Comparison of ENCODE assay signal across 20 mouse cellular contexts in the genomic region with DNA sequence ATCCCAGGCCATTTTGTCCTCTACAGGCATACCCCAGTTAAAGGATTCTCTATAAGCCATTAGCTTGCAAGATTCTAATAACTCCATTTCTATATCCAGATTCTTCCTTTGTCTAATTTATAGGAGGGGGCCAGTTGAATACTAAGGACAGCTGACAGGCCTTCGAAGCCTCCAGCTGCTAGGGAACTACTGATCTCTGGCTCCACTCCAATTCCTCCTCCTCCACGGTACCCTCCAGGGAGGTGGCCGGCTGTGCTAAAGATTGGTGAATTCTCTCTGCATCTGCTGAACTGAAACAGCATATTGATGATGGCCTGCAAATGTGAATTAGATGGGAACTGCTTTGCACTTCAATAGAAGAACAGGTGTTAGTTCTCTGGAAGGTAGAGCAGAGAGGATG.
DNase-seq lines count a peak whose midpoint lies in the region; ATAC-seq and TF ChIP-seq lines count a peak whose summit lies in the region.
"Had no signal": no experiment of that assay in that cellular context is flagged by ENCODE, and none has a peak within 500 bp of the region (broad histone marks: within the 10 kb centered on the region; RNA-seq: fewer than 3 reads in every experiment).

No protein-coding gene starts in this region.

- H3K4me2 ChIP-seq in limb, embryonic 14.5 days (replicated peaks; ENCODE audit: low read depth, low read length, severe bottlenecking), result no peak overlapping the region
- H3K4me2 ChIP-seq in forebrain, embryonic 15.5 days (replicated peaks), result no peak overlapping the region
- H3K4me2 ChIP-seq in hindbrain, embryonic 16.5 days (ENCODE audit: low read length), result no peak overlapping the region
- H3K4me2 ChIP-seq in liver, embryonic 12.5 days, result no peak overlapping the region
- H3K4me2 ChIP-seq: lung, embryonic 15.5 days had no signal

- H3K36me3 ChIP-seq in limb, embryonic 14.5 days (ENCODE audit: control insufficient read depth, insufficient read depth, low read length), result no peaks in the 10 kb centered on the region
- H3K36me3 ChIP-seq in limb, embryonic 10.5 days, result no peaks in the 10 kb centered on the region
- H3K36me3 ChIP-seq in forebrain, embryonic 15.5 days, result no peaks in the 10 kb centered on the region
- H3K36me3 ChIP-seq in hindbrain, embryonic 16.5 days (ENCODE audit: control insufficient read depth, insufficient read depth, low read length), result no peaks in the 10 kb centered on the region
- no peaks in the 10 kb centered on the region for H3K36me3 ChIP-seq in liver, embryonic 12.5 days
- H3K36me3 ChIP-seq: lung, embryonic 15.5 days had no signal

- 68% methylated on average over 3 of the region's 3 CpGs for WGBS in limb, embryonic 14.5 days
- 77% methylated on average over 3 of the region's 3 CpGs for WGBS in limb, embryonic 10.5 days
- 16% methylated on average over 3 of the region's 3 CpGs for WGBS in forebrain, embryonic 15.5 days
- WGBS in hindbrain, embryonic 16.5 days, result 10% methylated on average over 3 of the region's 3 CpGs
- 52% methylated on average over 3 of the region's 3 CpGs for WGBS in liver, embryonic 12.5 days (ENCODE audit: insufficient replicate concordance)

- H3K4me3 ChIP-seq in limb, embryonic 14.5 days (replicated peaks; ENCODE audit: low read length), result no peak overlapping the region
- H3K4me3 ChIP-seq in limb, embryonic 10.5 days, result no peak overlapping the region
- no peak overlapping the region for H3K4me3 ChIP-seq in forebrain, embryonic 15.5 days
- H3K4me3 ChIP-seq in hindbrain, embryonic 16.5 days (ENCODE audit: low read length), result no peak overlapping the region
- no peak overlapping the region for H3K4me3 ChIP-seq in liver, embryonic 12.5 days
- H3K4me3 ChIP-seq: erythroblast, embryonic 14.5 days; gastrocnemius, adult 2 months; heart, adult 2 months; lung, embryonic 15.5 days; megakaryocyte, embryonic 14.5 days had no signal

- no peaks in the 10 kb centered on the region for H3K27me3 ChIP-seq in limb, embryonic 14.5 days (ENCODE audit: control insufficient read depth, insufficient read depth, low read length)
- H3K27me3 ChIP-seq in limb, embryonic 10.5 days (ENCODE audit: low read depth, poor library complexity, severe bottlenecking), result no peaks in the 10 kb centered on the region
- no peaks in the 10 kb centered on the region for H3K27me3 ChIP-seq in forebrain, embryonic 15.5 days
- no peaks in the 10 kb centered on the region for H3K27me3 ChIP-seq in hindbrain, embryonic 16.5 days (replicated peaks; ENCODE audit: control insufficient read depth, insufficient read depth, low read length)
- H3K27me3 ChIP-seq in liver, embryonic 12.5 days (replicated peaks), result no peaks in the 10 kb centered on the region
- H3K27me3 ChIP-seq: lung, embryonic 15.5 days; megakaryocyte, embryonic 14.5 days had no signal

- ATAC-seq in limb, embryonic 14.5 days (ENCODE audit: low FRiP score, low read depth), result no peak
- ATAC-seq in forebrain, embryonic 15.5 days (replicated peaks), result 0 out of 2 replicates have a peak, but pooled peaks have one; percentile 55
- ATAC-seq in hindbrain, embryonic 16.5 days, result peak; percentile 80; the same call in 1 of the 2 replicates
- ATAC-seq in liver, embryonic 12.5 days, result no peak
- ATAC-seq: intestine, postnatal 0 days had no signal

- no peak overlapping the region for H3K9ac ChIP-seq in limb, embryonic 14.5 days (ENCODE audit: low read depth, low read length, severe bottlenecking)
- H3K9ac ChIP-seq in forebrain, embryonic 15.5 days (replicated peaks), result no peak overlapping the region
- no peak overlapping the region for H3K9ac ChIP-seq in hindbrain, embryonic 16.5 days (ENCODE audit: low read depth, low read length)
- H3K9ac ChIP-seq in liver, embryonic 12.5 days, result no peak overlapping the region
- H3K9ac ChIP-seq: lung, embryonic 15.5 days had no signal

- H3K4me1 ChIP-seq in limb, embryonic 14.5 days (ENCODE audit: control insufficient read depth, insufficient read depth, low read length), result no peaks in the 10 kb centered on the region
- no peaks in the 10 kb centered on the region for H3K4me1 ChIP-seq in limb, embryonic 10.5 days
- H3K4me1 ChIP-seq in forebrain, embryonic 15.5 days, result peaks cover 7% of the 10 kb centered on the region; the same call in 1 of the 2 replicates
- peaks cover 6% of the 10 kb centered on the region for H3K4me1 ChIP-seq in hindbrain, embryonic 16.5 days (ENCODE audit: control insufficient read depth, insufficient read depth, low read depth, low read length)
- no peaks in the 10 kb centered on the region for H3K4me1 ChIP-seq in liver, embryonic 12.5 days
- H3K4me1 ChIP-seq: lung, embryonic 15.5 days; megakaryocyte, embryonic 14.5 days had no signal

- no peak overlapping the region for H3K27ac ChIP-seq in limb, embryonic 14.5 days (replicated peaks; ENCODE audit: low read depth, low read length)
- H3K27ac ChIP-seq in limb, embryonic 10.5 days, result no peak overlapping the region
- 0 out of 2 replicates have a peak overlapping the region, but pooled peaks have one; percentile 34 for H3K27ac ChIP-seq in forebrain, embryonic 15.5 days (replicated peaks)
- H3K27ac ChIP-seq in hindbrain, embryonic 16.5 days (ENCODE audit: low read depth, low read length), result peak overlapping the region; percentile 51; the same call in 1 of the 2 replicates
- no peak overlapping the region for H3K27ac ChIP-seq in liver, embryonic 12.5 days
- H3K27ac ChIP-seq: gastrocnemius, adult 2 months; heart, adult 2 months; lung, embryonic 15.5 days had no signal

- no peak for TF ChIP-seq POLR2A in limb, embryonic 14.5 days (IDR thresholded peaks at IDR 0.05; ENCODE audit: borderline replicate concordance, extremely low read depth, insufficient read depth, insufficient read length)

- peak; percentile 36 for DNase-seq in limb, embryonic 14.5 days (ENCODE audit: low spot score)
- no peak for DNase-seq in limb, embryonic 10.5 days (ENCODE audit: low spot score)
- peak; percentile 14 for DNase-seq in retina, embryonic 14.5 days (ENCODE audit: low spot score)
- DNase-seq in right cerebral cortex, postnatal 10 days (ENCODE audit: low spot score in 2 of 2), result no peak
- DNase-seq: cerebellum, adult 18-20 months; embryo, embryonic 11 days; gastrocnemius, adult 2 months; heart, adult 2 months; heart, postnatal 10 days; kidney, postnatal 25 days; liver; right cerebral cortex, postnatal 25 days; thymus, adult 18-20 months had no signal

- no peaks in the 10 kb centered on the region for H3K9me3 ChIP-seq in limb, embryonic 14.5 days (ENCODE audit: control insufficient read depth, low read length)
- no peaks in the 10 kb centered on the region for H3K9me3 ChIP-seq in limb, embryonic 10.5 days (replicated peaks)
- no peaks in the 10 kb centered on the region for H3K9me3 ChIP-seq in forebrain, embryonic 15.5 days
- no peaks in the 10 kb centered on the region for H3K9me3 ChIP-seq in hindbrain, embryonic 16.5 days (ENCODE audit: control insufficient read depth, low read length)
- H3K9me3 ChIP-seq in liver, embryonic 12.5 days (replicated peaks), result no peaks in the 10 kb centered on the region
- H3K9me3 ChIP-seq: lung, embryonic 15.5 days had no signal

Comparison
In these comparisons a context has a peak if more than half of its experiments do, and no peak if none do; other contexts are left out.
1. DNase-seq: peak in limb, embryonic 14.5 days (single experiment) and retina, embryonic 14.5 days (single experiment); none in limb, embryonic 10.5 days (single experiment) and right cerebral cortex, postnatal 10 days (0 of 2).
2. ATAC-seq: peak in forebrain, embryonic 15.5 days (single experiment) and hindbrain, embryonic 16.5 days (single experiment); none in limb, embryonic 14.5 days (single experiment) and liver, embryonic 12.5 days (single experiment).
3. H3K27ac ChIP-seq: peak in forebrain, embryonic 15.5 days (single experiment) and hindbrain, embryonic 16.5 days (single experiment); none in limb, embryonic 14.5 days (single experiment), limb, embryonic 10.5 days (single experiment) and liver, embryonic 12.5 days (single experiment).